Mouse (Mus musculus): ENCODE measurements around the gene Cox6b1. TPM values are rescaled to one million over a fixed set of nuclear protein-coding genes. Genes with fewer than 3 reads are reported as not detected.

The Cox6b1 gene
- total and polyA plus RNA-seq, 3 experiments, result 432 to 776 (median 581) TPM

- TF ChIP-seq ETS1 (conservative IDR thresholded peaks at IDR 0.05; ENCODE audit: low read depth, low read length) (no peak), E2F4 (IDR thresholded peaks at IDR 0.05; ENCODE audit: insufficient replicate concordance, low read depth, low read length) (no peak), ELF1 (IDR thresholded peaks at IDR 0.05; ENCODE audit: low read depth, low read length) (peak; percentile 100), EP300 (IDR thresholded peaks at IDR 0.05; ENCODE audit: low read length) (no peak), PAX5 (IDR thresholded peaks at IDR 0.05; ENCODE audit: low read length) (no peak), USF2 (conservative IDR thresholded peaks at IDR 0.05; ENCODE audit: low read depth, low read length) (no peak), IRF4 (IDR thresholded peaks at IDR 0.05; ENCODE audit: low read depth, low read length) (peak; percentile 66), MAX (IDR thresholded peaks at IDR 0.05; ENCODE audit: low read length) (peak; percentile 49; the same call in 1 of the 2 replicates), CHD1 (IDR thresholded peaks at IDR 0.05; ENCODE audit: low read depth, low read length) (no peak)
Observed at GRCm38 (mm10) chr7:30649591-30650540, 23.9 kb upstream of the Cox6b1 start, which contains the start of gene Rbm42 (continued).

DNA sequence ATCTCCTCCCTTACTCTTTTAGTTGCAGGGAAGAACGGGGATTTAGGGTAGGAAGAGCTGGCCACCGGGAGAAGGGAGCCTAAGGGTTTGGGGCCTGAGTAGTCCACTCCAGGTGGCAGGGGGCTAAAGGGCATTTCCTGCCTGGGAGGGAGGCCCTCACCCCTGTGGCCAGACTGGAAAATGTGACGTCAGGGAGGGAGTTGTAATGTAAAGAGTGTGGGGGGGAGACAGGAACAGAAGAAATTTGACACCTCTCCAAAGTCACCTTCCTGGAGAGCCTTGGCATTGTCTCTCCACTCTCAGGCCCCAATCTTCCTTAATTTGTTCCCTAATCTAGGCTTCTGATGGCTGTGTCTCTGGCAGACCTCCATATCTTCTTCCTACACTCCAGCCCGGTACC, 13.1 kb upstream of the Cox6b1 start:
- no peak overlapping the region for H3K27ac ChIP-seq (ENCODE audit: insufficient read depth, low read depth)
- no peak for DNase-seq (ENCODE audit: extremely low read depth)
- dilution Hi-C loops (cut with MboI; ENCODE audit: extremely low pct_ligation_motif_present, extremely low pct_unique_long_range_greater_than_20kb, low sequenced_read_pairs), result no loop called here

DNA sequence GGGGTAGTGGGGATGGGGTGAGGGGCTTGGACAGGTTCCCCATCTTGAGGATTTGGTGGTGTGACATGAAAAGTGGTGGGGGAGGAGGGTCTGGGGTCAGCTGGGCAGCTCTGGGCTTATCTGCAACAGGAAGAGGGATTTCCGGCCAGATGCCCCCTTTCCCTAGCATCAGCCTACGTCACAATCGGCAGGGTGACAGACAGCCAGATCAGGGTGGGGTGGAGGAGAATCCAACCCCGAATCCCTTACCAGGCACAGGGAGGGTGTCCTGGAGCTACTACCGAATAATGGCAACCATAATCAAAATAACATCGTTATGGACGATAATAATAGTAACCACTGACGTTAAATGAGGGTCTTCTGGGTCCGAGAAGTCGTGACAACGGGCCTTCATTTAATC, 10.4 kb upstream of the Cox6b1 start:
- Histone ChIP-seq H3K4me1 (ENCODE audit: control insufficient read depth in 1 of 2, insufficient read depth in 2 of 2) (peaks cover 9 to 13% of the 10 kb centered on the region in 2 experiments; a peak in 3 of 4 replicates), H3K27me3 (replicated peaks) (no peaks in the 10 kb centered on the region), H3K9ac (ENCODE audit: insufficient read depth, low read depth) (no peak overlapping the region), H3K9me3 (replicated peaks; ENCODE audit: low read length) (no peaks in the 10 kb centered on the region), H3K4me3 (replicated peaks in 1 of 3; ENCODE audit: low read depth in 2 of 3, low read length in 2 of 3, poor library complexity in 1 of 3) (no peak overlapping the region), H3K27ac (ENCODE audit: insufficient read depth, low read depth) (no peak overlapping the region), H3K4me2 (ENCODE audit: insufficient read depth, low read depth, poor library complexity, severe bottlenecking) (no peak overlapping the region), H3K79me2 (replicated peaks; ENCODE audit: control insufficient read depth, extremely low read depth, insufficient read depth, poor library complexity, severe bottlenecking) (no peaks in the 10 kb centered on the region), H3K36me3 (replicated peaks in 1 of 2; ENCODE audit: control insufficient read depth in 1 of 2, insufficient read depth in 1 of 2, low read length in 1 of 2) (peaks cover 14 to 16% of the 10 kb centered on the region in 2 experiments)
- TF ChIP-seq IRF4 (IDR thresholded peaks at IDR 0.05; ENCODE audit: low read depth, low read length) (no peak), ZMIZ1 (IDR thresholded peaks at IDR 0.05; ENCODE audit: low read depth, low read length) (no peak), POLR2AphosphoS2 (IDR thresholded peaks at IDR 0.05; ENCODE audit: low read depth, low read length) (no peak), SMC3 (IDR thresholded peaks at IDR 0.05; ENCODE audit: low read depth, low read length) (no peak), MAFK (IDR thresholded peaks at IDR 0.05; ENCODE audit: insufficient replicate concordance, low read length) (no peak), MAX (IDR thresholded peaks at IDR 0.05; ENCODE audit: low read length) (no peak), MYC (IDR thresholded peaks at IDR 0.05; ENCODE audit: low read depth, low read length) (no peak), ZNF384 (IDR thresholded peaks at IDR 0.05; ENCODE audit: low read depth, low read length) (no peak), MXI1 (IDR thresholded peaks at IDR 0.05; ENCODE audit: low read depth, low read length) (no peak)
- DNase-seq (ENCODE audit: extremely low read depth), result no peak
- dilution Hi-C loops (cut with MboI; ENCODE audit: extremely low pct_ligation_motif_present, extremely low pct_unique_long_range_greater_than_20kb, low sequenced_read_pairs) (no loop called here), in situ Hi-C loops (cut with MboI; ENCODE audit: low pct_ligation_motif_present, low pct_unique_long_range_greater_than_20kb, low sequenced_read_pairs) (no loop called here)

More for the DNA sequence above, 13.1 kb upstream of the Cox6b1 start:
- Histone ChIP-seq H3K27me3 (replicated peaks) (no peaks in the 10 kb centered on the region), H3K36me3 (replicated peaks in 1 of 2; ENCODE audit: control insufficient read depth in 1 of 2, insufficient read depth in 1 of 2, low read length in 1 of 2) (peaks cover 36 to 43% of the 10 kb centered on the region in 2 experiments), H3K4me3 (replicated peaks in 1 of 3; ENCODE audit: low read depth in 2 of 3, low read length in 2 of 3, poor library complexity in 1 of 3) (no peak overlapping the region), H3K4me1 (ENCODE audit: control insufficient read depth in 1 of 2, insufficient read depth in 2 of 2) (peaks cover 9 to 13% of the 10 kb centered on the region in 2 experiments; a peak in 3 of 4 replicates), H3K4me2 (ENCODE audit: insufficient read depth, low read depth, poor library complexity, severe bottlenecking) (no peak overlapping the region), H3K9me3 (replicated peaks; ENCODE audit: low read length) (no peaks in the 10 kb centered on the region), H3K9ac (ENCODE audit: insufficient read depth, low read depth) (no peak overlapping the region), H3K79me2 (replicated peaks; ENCODE audit: control insufficient read depth, extremely low read depth, insufficient read depth, poor library complexity, severe bottlenecking) (no peaks in the 10 kb centered on the region)
- TF ChIP-seq SMC3 (IDR thresholded peaks at IDR 0.05; ENCODE audit: low read depth, low read length), result no peak
- TF ChIP-seq NELFE (IDR thresholded peaks at IDR 0.05; ENCODE audit: low read depth, low read length), result no peak
- peak; percentile 42; the same call in 1 of the 2 replicates for TF ChIP-seq JUN (IDR thresholded peaks at IDR 0.05; ENCODE audit: insufficient read depth, low read depth, low read length)
- TF ChIP-seq JUND (conservative IDR thresholded peaks at IDR 0.05; ENCODE audit: low read depth, low read length), result peak; percentile 53; the same call in 1 of the 2 replicates
- no peak for TF ChIP-seq ZNF384 (IDR thresholded peaks at IDR 0.05; ENCODE audit: low read depth, low read length)
- TF ChIP-seq IRF4 (IDR thresholded peaks at IDR 0.05; ENCODE audit: low read depth, low read length), result no peak
- TF ChIP-seq ZKSCAN1 (IDR thresholded peaks at IDR 0.05; ENCODE audit: borderline replicate concordance, low read depth, low read length), result no peak
- TF ChIP-seq MAZ (IDR thresholded peaks at IDR 0.05; ENCODE audit: low read depth, low read length), result no peak
- in situ Hi-C loops (cut with MboI; ENCODE audit: low pct_ligation_motif_present, low pct_unique_long_range_greater_than_20kb, low sequenced_read_pairs), result no loop called here
